Mouse (Mus musculus): ENCODE measurements at regions not wholly inside any gene's neighbourhood (a gene's known extent, or its start where the extent isn't known, plus 50 kb on each side); places are given as distances from the start of the nearest gene placed in this dataset.

DNA sequence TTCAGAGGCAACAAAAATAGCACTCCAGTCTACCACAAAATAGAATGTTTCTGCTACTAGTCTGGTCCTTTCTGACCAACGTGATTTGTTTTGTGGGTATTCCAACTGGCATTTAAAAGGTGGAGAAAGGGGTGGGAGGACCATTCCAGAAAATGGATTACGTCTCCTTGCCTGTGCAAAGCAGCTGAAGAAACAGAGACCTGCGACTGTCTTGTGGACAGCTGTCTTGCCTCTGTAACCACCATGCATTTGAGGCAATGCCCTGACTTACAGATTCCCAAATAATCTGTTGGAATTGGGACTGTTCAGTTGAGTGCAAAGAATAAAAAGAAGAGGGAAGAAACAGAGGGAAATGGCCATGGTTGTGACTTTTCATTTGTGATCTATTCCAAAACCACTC is 687.0 kb upstream of the Sox9 start:
- WGBS, result 42% methylated on average over 3 of the region's 3 CpGs
- Histone ChIP-seq H3K9me3 (ENCODE audit: control insufficient read depth, low read length) (no peaks in the 10 kb centered on the region), H3K4me1 (ENCODE audit: control insufficient read depth, insufficient read depth, low read length) (peaks cover 3% of the 10 kb centered on the region; the same call in 1 of the 2 replicates), H3K4me2 (replicated peaks; ENCODE audit: low read depth, low read length, severe bottlenecking) (no peak overlapping the region), H3K4me3 (replicated peaks; ENCODE audit: low read length) (no peak overlapping the region), H3K27me3 (ENCODE audit: control insufficient read depth, insufficient read depth, low read length) (no peaks in the 10 kb centered on the region), H3K27ac (replicated peaks; ENCODE audit: low read depth, low read length) (no peak overlapping the region), H3K9ac (ENCODE audit: low read depth, low read length, severe bottlenecking) (no peak overlapping the region), H3K36me3 (ENCODE audit: control insufficient read depth, insufficient read depth, low read length) (no peaks in the 10 kb centered on the region)
- DNase-seq (ENCODE audit: low spot score) (no peak), ATAC-seq (ENCODE audit: low FRiP score, low read depth) (no peak)
- no peak for TF ChIP-seq POLR2A (IDR thresholded peaks at IDR 0.05; ENCODE audit: borderline replicate concordance, extremely low read depth, insufficient read depth, insufficient read length)

- H3K4me3 ChIP-seq (replicated peaks; ENCODE audit: low read length), result no peak overlapping the region
- H3K27ac ChIP-seq (replicated peaks; ENCODE audit: low read depth, low read length), result no peak overlapping the region
- no peaks in the 10 kb centered on the region for H3K36me3 ChIP-seq (ENCODE audit: control insufficient read depth, insufficient read depth, low read length)
- WGBS, result 72% methylated on average over 1 of the region's 1 CpGs
- no peak overlapping the region for H3K9ac ChIP-seq (ENCODE audit: low read depth, low read length, severe bottlenecking)
- H3K27me3 ChIP-seq (ENCODE audit: control insufficient read depth, insufficient read depth, low read length), result no peaks in the 10 kb centered on the region
- no peak for ATAC-seq (ENCODE audit: low FRiP score, low read depth)
- no peak overlapping the region for H3K4me2 ChIP-seq (replicated peaks; ENCODE audit: low read depth, low read length, severe bottlenecking)
- peaks cover 3% of the 10 kb centered on the region; the same call in 1 of the 2 replicates for H3K4me1 ChIP-seq (ENCODE audit: control insufficient read depth, insufficient read depth, low read length)
- DNase-seq (ENCODE audit: low spot score), result no peak
- H3K9me3 ChIP-seq (ENCODE audit: control insufficient read depth, low read length), result no peaks in the 10 kb centered on the region
- TF ChIP-seq POLR2A (IDR thresholded peaks at IDR 0.05; ENCODE audit: borderline replicate concordance, extremely low read depth, insufficient read depth, insufficient read length), result no peak
These were observed 683.9 kb upstream of the Sox9 start for GRCm38 (mm10) chr11:112098161-112098560.

DNA sequence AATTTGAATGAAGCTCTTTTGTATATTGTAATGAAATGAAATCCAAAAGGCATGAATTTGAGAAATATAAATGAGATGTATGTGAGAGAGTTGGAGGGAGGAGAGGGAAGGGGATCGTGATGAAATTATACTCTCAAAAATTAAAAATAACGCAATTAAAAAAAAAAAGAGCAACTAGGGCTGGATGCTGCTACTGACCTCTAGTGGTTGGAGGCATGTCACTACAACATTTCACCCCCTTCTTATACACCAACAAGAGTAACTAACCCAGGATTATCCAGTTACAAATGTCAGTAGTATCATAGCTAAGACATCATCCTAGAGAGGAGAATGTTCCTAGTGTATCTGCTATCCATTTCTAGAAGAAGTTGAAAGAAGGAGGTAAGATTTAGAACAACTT is 678.8 kb upstream of the Sox9 start:
- no peak for ATAC-seq (ENCODE audit: low FRiP score, low read depth)
- Histone ChIP-seq H3K9me3 (ENCODE audit: control insufficient read depth, low read length) (no peaks in the 10 kb centered on the region), H3K27me3 (ENCODE audit: control insufficient read depth, insufficient read depth, low read length) (no peaks in the 10 kb centered on the region), H3K4me3 (replicated peaks; ENCODE audit: low read length) (no peak overlapping the region), H3K4me1 (ENCODE audit: control insufficient read depth, insufficient read depth, low read length) (peaks cover 10% of the 10 kb centered on the region), H3K9ac (ENCODE audit: low read depth, low read length, severe bottlenecking) (no peak overlapping the region), H3K36me3 (ENCODE audit: control insufficient read depth, insufficient read depth, low read length) (no peaks in the 10 kb centered on the region), H3K4me2 (replicated peaks; ENCODE audit: low read depth, low read length, severe bottlenecking) (no peak overlapping the region), H3K27ac (replicated peaks; ENCODE audit: low read depth, low read length) (no peak overlapping the region)
- TF ChIP-seq POLR2A (IDR thresholded peaks at IDR 0.05; ENCODE audit: borderline replicate concordance, extremely low read depth, insufficient read depth, insufficient read length), result no peak
- no peak for DNase-seq (ENCODE audit: low spot score)
- WGBS, result 53% methylated on average over 2 of the region's 2 CpGs

DNA sequence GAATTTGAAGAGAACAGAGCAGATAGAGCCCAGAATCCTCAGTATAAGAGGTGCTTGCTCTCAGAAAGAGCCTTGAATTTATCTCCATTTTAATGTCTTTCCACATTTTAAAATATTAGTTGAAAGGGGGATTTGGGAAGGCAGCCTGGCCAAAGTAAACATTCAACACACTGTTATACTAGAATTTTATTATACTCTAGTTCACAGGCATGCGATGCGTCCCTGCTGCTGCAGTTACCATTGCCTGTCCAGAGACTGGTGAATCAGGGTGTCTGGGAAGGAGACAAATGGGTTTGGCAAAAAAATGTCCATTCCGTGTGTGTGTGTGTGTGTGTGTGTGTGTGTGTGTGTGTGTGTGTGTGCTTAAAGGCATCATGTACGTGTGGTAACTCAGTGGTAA is 675.1 kb upstream of the Sox9 start:
- peaks cover 17% of the 10 kb centered on the region for H3K4me1 ChIP-seq (ENCODE audit: control insufficient read depth, insufficient read depth, low read length)
- H3K27ac ChIP-seq (replicated peaks; ENCODE audit: low read depth, low read length), result no peak overlapping the region
- H3K9ac ChIP-seq (ENCODE audit: low read depth, low read length, severe bottlenecking), result no peak overlapping the region
- TF ChIP-seq POLR2A (IDR thresholded peaks at IDR 0.05; ENCODE audit: borderline replicate concordance, extremely low read depth, insufficient read depth, insufficient read length), result no peak
- no peaks in the 10 kb centered on the region for H3K27me3 ChIP-seq (ENCODE audit: control insufficient read depth, insufficient read depth, low read length)
- DNase-seq (ENCODE audit: low spot score) (no peak), ATAC-seq (ENCODE audit: low FRiP score, low read depth) (no peak)
- H3K9me3 ChIP-seq (ENCODE audit: control insufficient read depth, low read length), result no peaks in the 10 kb centered on the region
- H3K4me3 ChIP-seq (replicated peaks; ENCODE audit: low read length), result no peak overlapping the region
- H3K4me2 ChIP-seq (replicated peaks; ENCODE audit: low read depth, low read length, severe bottlenecking), result no peak overlapping the region
- H3K36me3 ChIP-seq (ENCODE audit: control insufficient read depth, insufficient read depth, low read length), result no peaks in the 10 kb centered on the region
- WGBS, result 43% methylated on average over 4 of the region's 4 CpGs

DNA sequence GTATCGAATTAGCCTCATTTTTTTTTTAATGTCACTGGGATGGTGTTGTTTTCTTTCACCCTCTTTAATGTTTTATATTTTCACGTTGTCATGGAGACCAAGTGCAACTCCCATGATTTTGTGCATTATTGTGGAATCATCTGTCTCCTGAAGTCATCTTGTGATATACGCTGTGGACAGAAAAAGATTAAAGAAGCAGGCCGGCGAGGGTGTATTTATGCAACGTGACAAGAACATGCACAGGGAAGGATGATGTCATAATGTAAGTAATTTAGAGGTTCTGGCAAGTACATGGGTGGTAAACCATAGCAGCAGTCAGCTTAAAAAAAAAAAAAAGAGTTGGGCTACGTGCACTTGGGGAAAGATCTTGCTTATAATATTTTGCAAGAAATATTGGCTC is 674.7 kb upstream of the Sox9 start:
- Histone ChIP-seq H3K9me3 (ENCODE audit: control insufficient read depth, low read length) (no peaks in the 10 kb centered on the region), H3K27me3 (ENCODE audit: control insufficient read depth, insufficient read depth, low read length) (no peaks in the 10 kb centered on the region), H3K4me3 (replicated peaks; ENCODE audit: low read length) (no peak overlapping the region), H3K4me1 (ENCODE audit: control insufficient read depth, insufficient read depth, low read length) (peaks cover 17% of the 10 kb centered on the region), H3K9ac (ENCODE audit: low read depth, low read length, severe bottlenecking) (no peak overlapping the region), H3K27ac (replicated peaks; ENCODE audit: low read depth, low read length) (no peak overlapping the region), H3K36me3 (ENCODE audit: control insufficient read depth, insufficient read depth, low read length) (no peaks in the 10 kb centered on the region), H3K4me2 (replicated peaks; ENCODE audit: low read depth, low read length, severe bottlenecking) (no peak overlapping the region)
- ATAC-seq (ENCODE audit: low FRiP score, low read depth) (no peak), DNase-seq (ENCODE audit: low spot score) (no peak)
- no peak for TF ChIP-seq POLR2A (IDR thresholded peaks at IDR 0.05; ENCODE audit: borderline replicate concordance, extremely low read depth, insufficient read depth, insufficient read length)
- 47% methylated on average over 7 of the region's 7 CpGs for WGBS

- 89% methylated on average over 6 of the region's 6 CpGs for WGBS
These were observed 661.0 kb upstream of the Sox9 start for GRCm38 (mm10) chr11:112121026-112121425.

More at GRCm38 (mm10) chr11:112121026-112121425, 661.0 kb upstream of the Sox9 start:
- no peak overlapping the region for H3K4me2 ChIP-seq (replicated peaks; ENCODE audit: low read depth, low read length, severe bottlenecking)
- H3K36me3 ChIP-seq (ENCODE audit: control insufficient read depth, insufficient read depth, low read length), result no peaks in the 10 kb centered on the region
- no peaks in the 10 kb centered on the region for H3K9me3 ChIP-seq (ENCODE audit: control insufficient read depth, low read length)
- no peak overlapping the region for H3K27ac ChIP-seq (replicated peaks; ENCODE audit: low read depth, low read length)
- no peak overlapping the region for H3K4me3 ChIP-seq (replicated peaks; ENCODE audit: low read length)
- no peak for DNase-seq (ENCODE audit: low spot score)
- no peak for TF ChIP-seq POLR2A (IDR thresholded peaks at IDR 0.05; ENCODE audit: borderline replicate concordance, extremely low read depth, insufficient read depth, insufficient read length)
- H3K4me1 ChIP-seq (ENCODE audit: control insufficient read depth, insufficient read depth, low read length), result peaks cover 7% of the 10 kb centered on the region; the same call in 1 of the 2 replicates
- no peak overlapping the region for H3K9ac ChIP-seq (ENCODE audit: low read depth, low read length, severe bottlenecking)
- no peaks in the 10 kb centered on the region; the same call in 1 of the 2 replicates for H3K27me3 ChIP-seq (ENCODE audit: control insufficient read depth, insufficient read depth, low read length)
- ATAC-seq (ENCODE audit: low FRiP score, low read depth), result no peak

All from limb, embryonic 14.5 days (tissue).